Mouse (Mus musculus): ENCODE results near the gene Ctu2. TPM values are rescaled to one million over a fixed set of nuclear protein-coding genes. Genes with fewer than 3 reads are reported as not detected.

The Ctu2 gene
- polyA plus RNA-seq, 1 experiment from 2014 or later: 27.8 TPM

DNA sequence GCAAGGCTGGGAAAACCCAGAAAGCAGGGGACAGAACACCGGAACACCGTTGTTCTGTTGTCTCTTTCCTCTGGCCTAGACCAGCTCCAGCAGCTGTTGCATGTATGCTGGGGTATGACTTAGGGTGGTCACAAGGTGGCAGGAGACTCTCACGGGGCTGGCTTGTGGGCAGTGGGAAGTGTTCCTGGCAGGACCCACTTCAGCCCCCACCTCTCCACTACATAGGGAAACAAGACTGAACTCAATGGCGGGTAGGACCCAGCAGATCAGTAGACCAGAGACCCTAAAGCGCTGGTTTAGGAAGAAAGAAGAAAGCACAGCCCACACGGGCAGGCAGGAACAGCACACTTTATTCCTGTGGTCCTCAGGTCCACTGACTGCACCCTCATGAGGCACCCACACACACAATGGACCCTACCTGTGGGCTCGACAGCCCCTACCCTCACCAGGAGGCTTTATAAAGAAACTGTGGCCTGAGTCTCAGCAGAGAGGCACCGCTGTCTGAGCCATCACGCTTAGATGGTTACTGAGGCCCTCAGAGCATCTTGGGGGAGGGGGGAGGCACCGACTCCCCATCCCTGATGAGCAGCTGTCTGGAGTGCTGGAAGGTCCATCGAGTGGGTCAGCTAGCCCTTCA is 42.6 kb upstream of the Ctu2 start:
- Histone ChIP-seq H3K36me3 (ENCODE audit: control insufficient read depth, insufficient read depth) (peaks cover 19% of the 10 kb centered on the region), H3K9me3 (replicated peaks; ENCODE audit: control insufficient read depth, low read length) (peaks cover 3% of the 10 kb centered on the region), H3K27me3 (ENCODE audit: control insufficient read depth, insufficient read depth, low read length) (no peaks in the 10 kb centered on the region), H3K4me1 (ENCODE audit: control insufficient read depth, insufficient read depth, low read length) (peaks cover 18% of the 10 kb centered on the region), H3K4me3 (ENCODE audit: low read length) (no peak overlapping the region; the same call in 1 of the 2 replicates), H3K27ac (ENCODE audit: low read length) (peak overlapping the region; percentile 78), H3K4me2 (ENCODE audit: low read depth, low read length) (peak overlapping the region; percentile 79), H3K9ac (ENCODE audit: low read length) (no peak overlapping the region)
- 64% methylated on average over 11 of the region's 11 CpGs for WGBS
- peak; percentile 20 for ATAC-seq (replicated peaks; ENCODE audit: extremely low read depth, insufficient read depth, low FRiP score)

DNA sequence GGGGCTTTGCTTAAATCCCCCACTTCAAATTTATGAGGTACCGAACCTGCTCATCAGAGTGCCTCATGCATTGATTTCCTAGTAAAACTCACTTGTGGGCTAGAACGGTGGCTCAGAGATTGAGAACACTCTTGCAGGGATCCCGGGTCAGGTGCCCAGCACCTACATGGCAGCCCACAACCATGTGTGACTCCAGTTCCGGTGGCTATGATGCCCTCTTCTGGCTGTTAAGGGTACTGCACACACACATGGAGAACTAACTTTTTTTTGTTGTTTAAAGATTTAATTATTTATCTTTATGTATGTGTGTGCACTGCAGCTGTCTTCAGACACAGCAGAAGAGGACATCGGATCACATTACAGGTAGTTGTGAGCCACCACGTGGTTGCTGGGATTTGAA is 40.6 kb upstream of the Ctu2 start:
- Histone ChIP-seq H3K27me3 (ENCODE audit: control insufficient read depth, insufficient read depth, low read length) (no peaks in the 10 kb centered on the region), H3K27ac (ENCODE audit: low read length) (no peak overlapping the region), H3K9ac (ENCODE audit: low read length) (no peak overlapping the region), H3K4me2 (ENCODE audit: low read depth, low read length) (no peak overlapping the region), H3K4me3 (ENCODE audit: low read length) (no peak overlapping the region), H3K4me1 (ENCODE audit: control insufficient read depth, insufficient read depth, low read length) (peaks cover 18% of the 10 kb centered on the region), H3K36me3 (ENCODE audit: control insufficient read depth, insufficient read depth) (peaks cover 19% of the 10 kb centered on the region), H3K9me3 (replicated peaks; ENCODE audit: control insufficient read depth, low read length) (peaks cover 3% of the 10 kb centered on the region)
- no peak for ATAC-seq (replicated peaks; ENCODE audit: extremely low read depth, insufficient read depth, low FRiP score)
- WGBS: 85% methylated on average over 6 of the region's 6 CpGs

DNA sequence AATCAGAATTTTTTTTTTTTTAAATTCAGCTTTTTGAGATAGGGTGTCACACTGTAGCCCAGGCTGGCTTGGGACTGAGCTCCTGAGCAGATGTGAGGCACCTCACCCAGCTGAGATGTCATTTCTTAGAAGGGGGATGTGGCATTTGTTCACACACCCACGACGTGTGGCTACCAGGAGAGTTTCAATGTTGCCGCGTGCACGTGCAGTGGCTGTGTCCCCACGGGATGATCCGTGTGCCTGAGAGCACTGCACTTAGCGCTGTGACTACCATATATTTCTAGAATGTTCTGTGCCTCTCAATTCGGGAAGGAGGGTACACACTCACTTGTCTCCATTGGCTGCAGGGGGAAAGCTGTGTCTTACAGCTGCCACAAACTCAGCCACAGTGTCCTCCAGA is 39.8 kb upstream of the Ctu2 start:
- Histone ChIP-seq H3K4me1 (ENCODE audit: control insufficient read depth, insufficient read depth, low read length) (peaks cover 18% of the 10 kb centered on the region), H3K9me3 (replicated peaks; ENCODE audit: control insufficient read depth, low read length) (peaks cover 3% of the 10 kb centered on the region), H3K9ac (ENCODE audit: low read length) (no peak overlapping the region), H3K4me2 (ENCODE audit: low read depth, low read length) (no peak overlapping the region), H3K4me3 (ENCODE audit: low read length) (no peak overlapping the region), H3K27ac (ENCODE audit: low read length) (no peak overlapping the region), H3K36me3 (ENCODE audit: control insufficient read depth, insufficient read depth) (peaks cover 19% of the 10 kb centered on the region), H3K27me3 (ENCODE audit: control insufficient read depth, insufficient read depth, low read length) (no peaks in the 10 kb centered on the region)
- 88% methylated on average over 9 of the region's 9 CpGs for WGBS
- ATAC-seq (replicated peaks; ENCODE audit: extremely low read depth, insufficient read depth, low FRiP score): no peak

DNA sequence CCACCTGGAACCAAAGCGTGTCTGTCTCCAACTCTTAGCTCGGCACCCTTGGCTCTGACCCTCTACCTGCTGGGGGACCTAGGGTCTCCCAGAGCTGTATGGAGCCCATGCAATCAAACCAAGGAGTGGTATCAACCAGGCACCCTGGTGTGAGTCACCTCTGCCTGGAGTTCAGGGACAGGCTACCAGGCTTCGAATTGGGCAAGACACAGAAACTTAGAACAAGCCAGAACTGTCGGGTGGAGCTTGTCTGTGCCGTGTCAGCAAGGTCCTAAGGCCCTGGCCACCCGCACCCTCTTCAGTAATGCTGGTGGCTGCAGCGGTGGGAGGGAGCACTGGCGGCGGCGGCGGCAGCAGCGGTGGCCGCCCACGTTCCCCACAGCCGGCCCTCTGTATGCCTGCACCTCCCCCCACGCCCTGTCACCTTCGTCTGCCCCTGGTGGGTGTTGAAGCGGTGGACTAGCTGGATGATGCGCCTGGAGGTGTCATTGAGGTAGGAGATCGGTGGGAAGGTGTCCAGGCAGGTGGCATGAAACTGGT is 39.3 kb upstream of the Ctu2 start:
- peaks cover 3% of the 10 kb centered on the region for H3K9me3 ChIP-seq (replicated peaks; ENCODE audit: control insufficient read depth, low read length)
- H3K27me3 ChIP-seq (ENCODE audit: control insufficient read depth, insufficient read depth, low read length): no peaks in the 10 kb centered on the region
- H3K9ac ChIP-seq (ENCODE audit: low read length): no peak overlapping the region; the same call in 1 of the 2 replicates
- peaks cover 13% of the 10 kb centered on the region for H3K4me1 ChIP-seq (ENCODE audit: control insufficient read depth, insufficient read depth, low read length)
- 73% methylated on average over 20 of the region's 20 CpGs for WGBS
- peaks cover 19% of the 10 kb centered on the region for H3K36me3 ChIP-seq (ENCODE audit: control insufficient read depth, insufficient read depth)
- H3K27ac ChIP-seq (ENCODE audit: low read length): no peak overlapping the region
- no peak overlapping the region for H3K4me3 ChIP-seq (ENCODE audit: low read length)
- H3K4me2 ChIP-seq (ENCODE audit: low read depth, low read length): no peak overlapping the region
- no peak for ATAC-seq (replicated peaks; ENCODE audit: extremely low read depth, insufficient read depth, low FRiP score)

DNA sequence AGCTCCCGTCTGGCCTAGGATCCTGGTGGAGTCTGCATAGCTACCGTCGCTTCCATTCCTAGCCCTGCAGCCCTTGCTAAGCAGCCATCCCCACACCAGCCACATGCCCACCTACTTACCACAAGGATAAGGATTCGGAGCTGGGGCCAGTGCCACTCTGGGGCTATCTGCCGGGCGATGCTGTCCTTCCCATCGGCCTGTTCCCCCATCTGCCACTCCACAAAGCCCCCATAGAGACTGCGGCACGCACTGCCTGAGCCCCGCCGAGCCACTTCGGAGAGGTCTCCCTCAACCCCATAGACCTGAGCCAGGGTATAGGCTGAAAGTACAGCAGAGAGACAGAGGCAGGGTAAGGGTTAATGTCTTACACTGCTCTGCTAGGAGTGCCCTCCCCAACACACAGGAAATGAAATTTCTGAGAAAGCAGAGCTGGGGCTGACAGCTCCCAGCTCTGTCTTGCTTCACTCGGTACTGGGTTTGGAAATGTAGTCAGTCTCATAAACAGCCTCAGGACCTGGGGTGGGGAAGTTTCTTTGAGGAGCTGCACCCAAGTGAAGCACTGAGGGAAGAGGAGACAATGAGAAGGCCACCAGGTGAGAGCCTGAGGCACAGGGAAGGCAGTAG is 38.1 kb upstream of the Ctu2 start:
- H3K36me3 ChIP-seq (ENCODE audit: control insufficient read depth, insufficient read depth): peaks cover 19% of the 10 kb centered on the region
- H3K9me3 ChIP-seq (replicated peaks; ENCODE audit: control insufficient read depth, low read length): peaks cover 3% of the 10 kb centered on the region
- no peaks in the 10 kb centered on the region for H3K27me3 ChIP-seq (ENCODE audit: control insufficient read depth, insufficient read depth, low read length)
- H3K4me1 ChIP-seq (ENCODE audit: control insufficient read depth, insufficient read depth, low read length): peaks cover 13% of the 10 kb centered on the region
- WGBS: 86% methylated on average over 13 of the region's 13 CpGs
- peak overlapping the region; percentile 59 for H3K27ac ChIP-seq (ENCODE audit: low read length)
- no peak for ATAC-seq (replicated peaks; ENCODE audit: extremely low read depth, insufficient read depth, low FRiP score)
- peak overlapping the region; percentile 38 for H3K9ac ChIP-seq (ENCODE audit: low read length)
- peak overlapping the region; percentile 46 for H3K4me2 ChIP-seq (ENCODE audit: low read depth, low read length)
- peak overlapping the region; percentile 18; the same call in 1 of the 2 replicates for H3K4me3 ChIP-seq (ENCODE audit: low read length)

DNA sequence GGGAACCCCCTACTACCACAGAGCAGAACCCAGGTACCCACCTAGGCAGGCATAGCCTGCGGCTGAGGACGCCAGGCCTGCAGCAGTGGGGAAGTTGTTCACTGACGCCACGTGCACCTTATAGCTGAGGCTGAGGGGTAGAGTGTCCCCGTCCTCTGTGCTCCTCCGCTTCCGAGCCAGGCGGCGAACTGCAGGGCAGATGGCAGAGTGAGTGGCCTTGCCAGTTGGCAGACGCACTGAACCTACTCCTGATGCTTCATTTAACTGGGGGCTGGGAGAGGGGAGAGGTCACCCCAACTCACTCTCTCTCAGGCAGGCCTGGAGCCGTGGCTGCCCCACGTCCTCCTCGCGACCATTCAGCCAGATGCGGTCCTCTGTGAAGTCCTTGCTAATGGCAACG is 36.6 kb upstream of the Ctu2 start:
- no peaks in the 10 kb centered on the region for H3K27me3 ChIP-seq (ENCODE audit: control insufficient read depth, insufficient read depth, low read length)
- peaks cover 19% of the 10 kb centered on the region for H3K36me3 ChIP-seq (ENCODE audit: control insufficient read depth, insufficient read depth)
- H3K27ac ChIP-seq (ENCODE audit: low read length): no peak overlapping the region
- ATAC-seq (replicated peaks; ENCODE audit: extremely low read depth, insufficient read depth, low FRiP score): no peak
- H3K9me3 ChIP-seq (replicated peaks; ENCODE audit: control insufficient read depth, low read length): peaks cover 3% of the 10 kb centered on the region
- H3K4me1 ChIP-seq (ENCODE audit: control insufficient read depth, insufficient read depth, low read length): peaks cover 11% of the 10 kb centered on the region
- no peak overlapping the region for H3K9ac ChIP-seq (ENCODE audit: low read length)
- no peak overlapping the region for H3K4me2 ChIP-seq (ENCODE audit: low read depth, low read length)
- WGBS: 93% methylated on average over 16 of the region's 16 CpGs
- no peak overlapping the region for H3K4me3 ChIP-seq (ENCODE audit: low read length)

DNA sequence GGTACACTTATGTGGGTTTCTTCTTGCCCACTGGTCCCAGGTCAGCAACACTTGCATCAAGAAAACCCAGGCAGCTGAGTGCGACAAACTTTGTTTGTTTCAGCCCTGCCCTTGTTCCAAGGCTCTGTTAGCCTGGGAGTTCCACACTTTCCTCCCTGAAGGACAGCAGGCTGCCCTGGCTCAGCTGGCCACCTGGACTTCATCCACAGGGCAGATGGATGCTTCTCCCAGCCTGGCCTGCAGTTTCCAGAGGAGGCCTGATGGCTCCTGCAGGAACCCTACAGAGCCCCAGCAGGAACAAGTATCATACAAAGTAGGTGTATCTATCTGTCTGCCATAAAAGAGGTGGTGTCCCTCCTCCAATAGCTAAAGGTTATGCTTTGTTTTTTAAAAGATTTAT is 34.6 kb upstream of the Ctu2 start:
- no peak for ATAC-seq (replicated peaks; ENCODE audit: extremely low read depth, insufficient read depth, low FRiP score)
- no peak overlapping the region for H3K4me2 ChIP-seq (ENCODE audit: low read depth, low read length)
- no peaks in the 10 kb centered on the region for H3K27me3 ChIP-seq (ENCODE audit: control insufficient read depth, insufficient read depth, low read length)
- no peaks in the 10 kb centered on the region for H3K9me3 ChIP-seq (replicated peaks; ENCODE audit: control insufficient read depth, low read length)
- peaks cover 7% of the 10 kb centered on the region; the same call in 1 of the 2 replicates for H3K36me3 ChIP-seq (ENCODE audit: control insufficient read depth, insufficient read depth)
- 90% methylated on average over 1 of the region's 1 CpGs for WGBS
- no peak overlapping the region for H3K4me3 ChIP-seq (ENCODE audit: low read length)
- peaks cover 26% of the 10 kb centered on the region for H3K4me1 ChIP-seq (ENCODE audit: control insufficient read depth, insufficient read depth, low read length)
- H3K27ac ChIP-seq (ENCODE audit: low read length): no peak overlapping the region
- H3K9ac ChIP-seq (ENCODE audit: low read length): no peak overlapping the region

DNA sequence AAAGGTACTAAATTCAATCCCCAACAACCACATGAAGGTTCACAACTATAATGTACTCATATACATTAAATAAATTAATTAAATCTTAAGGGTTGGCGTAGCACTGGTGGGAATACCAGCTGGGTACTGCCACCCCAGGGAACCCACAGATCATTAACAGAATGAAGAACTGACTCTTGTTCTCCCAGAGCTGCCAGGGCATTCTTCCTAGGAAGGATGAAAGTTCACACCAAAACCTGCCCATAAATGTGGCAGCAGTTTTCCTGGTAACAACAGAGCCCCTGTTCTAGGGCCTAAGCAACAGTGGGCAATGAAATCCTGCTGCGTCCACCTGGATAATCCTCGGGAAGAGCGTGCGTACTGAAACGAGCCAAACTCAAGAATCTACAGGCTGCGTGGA is 33.6 kb upstream of the Ctu2 start:
- peaks cover 26% of the 10 kb centered on the region for H3K4me1 ChIP-seq (ENCODE audit: control insufficient read depth, insufficient read depth, low read length)
- peak overlapping the region; percentile 88 for H3K4me3 ChIP-seq (ENCODE audit: low read length)
- H3K9ac ChIP-seq (ENCODE audit: low read length): peak overlapping the region; percentile 85
- peak overlapping the region; percentile 100 for H3K4me2 ChIP-seq (ENCODE audit: low read depth, low read length)
- H3K36me3 ChIP-seq (ENCODE audit: control insufficient read depth, insufficient read depth): peaks cover 2% of the 10 kb centered on the region; the same call in 1 of the 2 replicates
- WGBS: 30% methylated on average over 7 of the region's 7 CpGs
- no peak for ATAC-seq (replicated peaks; ENCODE audit: extremely low read depth, insufficient read depth, low FRiP score)
- no peaks in the 10 kb centered on the region for H3K9me3 ChIP-seq (replicated peaks; ENCODE audit: control insufficient read depth, low read length)
- H3K27ac ChIP-seq (ENCODE audit: low read length): peak overlapping the region; percentile 70; the same call in 1 of the 2 replicates
- H3K27me3 ChIP-seq (ENCODE audit: control insufficient read depth, insufficient read depth, low read length): no peaks in the 10 kb centered on the region

DNA sequence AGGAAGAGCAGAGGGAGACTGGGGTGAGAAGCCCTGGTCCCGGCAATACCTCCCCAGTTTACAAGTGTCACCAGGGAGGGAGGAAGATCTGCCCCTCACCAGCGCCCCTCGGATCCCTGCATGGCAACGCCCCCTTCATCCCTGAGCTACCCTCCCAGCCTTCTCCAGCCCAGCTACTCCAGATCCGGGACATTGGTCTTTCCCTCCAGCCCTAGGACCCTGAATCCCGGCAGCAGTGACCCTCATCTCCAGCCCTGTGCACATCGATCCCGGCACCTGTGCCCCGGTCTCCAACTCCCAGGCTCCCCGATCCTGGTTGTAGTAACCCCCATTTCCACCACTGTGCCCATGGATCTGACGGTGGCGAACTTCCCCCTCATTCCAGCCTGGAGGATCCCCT is 33.2 kb upstream of the Ctu2 start:
- Histone ChIP-seq H3K36me3 (ENCODE audit: control insufficient read depth, insufficient read depth) (no peaks in the 10 kb centered on the region; the same call in 1 of the 2 replicates), H3K9me3 (replicated peaks; ENCODE audit: control insufficient read depth, low read length) (no peaks in the 10 kb centered on the region), H3K4me2 (ENCODE audit: low read depth, low read length) (peak overlapping the region; percentile 100), H3K27ac (ENCODE audit: low read length) (peak overlapping the region; percentile 70), H3K4me1 (ENCODE audit: control insufficient read depth, insufficient read depth, low read length) (peaks cover 26% of the 10 kb centered on the region), H3K9ac (ENCODE audit: low read length) (peak overlapping the region; percentile 85), H3K4me3 (ENCODE audit: low read length) (peak overlapping the region; percentile 88), H3K27me3 (ENCODE audit: control insufficient read depth, insufficient read depth, low read length) (no peaks in the 10 kb centered on the region)
- 0 out of 2 replicates have a peak, but pooled peaks have one; percentile 0 for ATAC-seq (replicated peaks; ENCODE audit: extremely low read depth, insufficient read depth, low FRiP score)
- 3% methylated on average over 12 of the region's 12 CpGs for whole genome bisulfite sequencing
